Mouse (Mus musculus) hindbrain, embryonic 11.5 days (tissue): Measurements from ENCODE around the gene Pakap. TPM values are rescaled to one million over a fixed set of nuclear protein-coding genes. Genes with fewer than 3 reads are reported as not detected.

Experiments
- ATAC-seq: fragments of 200-750 bp; cut with Nextera tagmentation; 2 replicates; pipeline ENCODE4 v1.8.0; 2017; ENCODE audit warnings: mild to moderate bottlenecking, moderate TSS enrichment, moderate library complexity; ENCODE audit not compliant: low FRiP score
- DNase-seq: peaks from one replicate; pipeline ENCODE4 v3.0.0-alpha.2; 2015; ENCODE audit warnings: low spot score
- H3K27ac ChIP-seq: fragments of 300-500 bp; sonication (generic); 2 replicates; pipeline ENCODE4 v1.5.1; 2014; ENCODE audit warnings: mild to moderate bottlenecking, low read depth, low read length
- H3K27me3 ChIP-seq: fragments of 300-500 bp; sonication (generic); 2 replicates; pipeline ENCODE4 v1.6.1; 2014; ENCODE audit warnings: mild to moderate bottlenecking, low read length, moderate library complexity, mixed read lengths; ENCODE audit not compliant: control insufficient read depth, insufficient read depth
- H3K36me3 ChIP-seq: fragments of 300-500 bp; sonication (generic); 2 replicates; pipeline ENCODE4 v1.6.1; 2014; ENCODE audit warnings: mild to moderate bottlenecking, low read length, moderate library complexity, mixed read lengths; ENCODE audit not compliant: control insufficient read depth, insufficient read depth
- H3K4me1 ChIP-seq: fragments of 300-500 bp; sonication (generic); replicated peaks from 2 replicates; pipeline ENCODE4 v1.6.1; 2014; ENCODE audit warnings: low read length, mixed read lengths; ENCODE audit not compliant: control insufficient read depth, insufficient read depth
- H3K4me2 ChIP-seq: fragments of 300-500 bp; sonication (generic); replicated peaks from 2 replicates; pipeline ENCODE4 v1.6.1; 2014; ENCODE audit warnings: mild to moderate bottlenecking, low read depth, low read length
- H3K4me3 ChIP-seq: fragments of 300-500 bp; sonication (generic); 2 replicates; pipeline ENCODE4 v1.5.1; 2014; ENCODE audit warnings: low read depth, low read length
- H3K9ac ChIP-seq: fragments of 300-500 bp; sonication (generic); 2 replicates; pipeline ENCODE4 v1.6.1; 2014; ENCODE audit warnings: low read depth, low read length
- H3K9me3 ChIP-seq: fragments of 300-500 bp; sonication (generic); 2 replicates; pipeline ENCODE4 v1.6.1; 2016; ENCODE audit warnings: low read length; ENCODE audit not compliant: control insufficient read depth
- WGBS: fragments of 180-500 bp; shearing (Covaris S2); extraction: QIAGEN DNeasy Blood & Tissue Kit; methylation state at CpG from one replicate; pipeline ENCODE4 v1.1.7; 2014; 5-methylcytosine and 5-hydroxymethylcytosine counted together
- polyA plus RNA-seq: library from polyadenylated mRNA; unstranded; fragments of >200 nt; fragmentation: Nextera tagmentation; extraction: Ambion mirVana; gene quantifications from 2 replicates; pipeline ENCODE4 v1.2.1, GENCODE M21; 2014

The Pakap gene
- polyA plus RNA-seq, 1 experiment from 2014 or later: 24.7 TPM

- Histone ChIP-seq H3K4me2 (no peak overlapping the region), H3K4me1 (no peaks in the 10 kb centered on the region), H3K27me3 (no peaks in the 10 kb centered on the region), H3K36me3 (no peaks in the 10 kb centered on the region), H3K27ac (no peak overlapping the region), H3K9ac (no peak overlapping the region), H3K9me3 (no peaks in the 10 kb centered on the region), H3K4me3 (no peak overlapping the region)
- DNase-seq: no peak
- ATAC-seq: no peak
- 86% methylated on average over 10 of the region's 10 CpGs for WGBS
These were observed 11.7 kb downstream of the Pakap start for GRCm38 (mm10) chr4:57579683-57580082.

DNA sequence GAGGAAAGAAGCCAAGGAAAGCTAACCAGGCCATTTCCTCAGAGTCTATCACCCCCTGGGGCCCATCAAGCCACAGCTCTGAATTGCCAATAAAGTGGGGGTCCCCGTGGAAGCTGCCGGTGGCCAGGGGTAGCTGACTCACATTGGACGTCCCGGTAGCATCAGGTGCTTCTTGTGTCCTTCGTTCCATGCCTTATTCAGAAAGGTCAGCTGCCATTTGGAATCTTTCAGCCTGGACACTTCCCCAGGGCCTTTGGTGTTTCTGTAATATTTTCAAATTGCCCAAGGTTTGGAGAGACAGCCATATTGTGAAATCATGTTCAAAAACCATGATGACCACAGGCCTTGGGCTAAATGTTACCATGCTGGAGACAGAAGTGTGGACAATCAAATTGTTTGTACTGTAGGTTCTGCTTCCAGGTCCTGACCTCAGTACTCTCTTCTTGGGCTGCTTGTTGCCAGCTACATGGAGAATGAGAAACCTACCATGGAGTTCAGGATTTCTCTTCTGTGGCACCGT is 17.4 kb downstream of the Pakap start:
- no peak for DNase-seq
- H3K4me3 ChIP-seq: no peak overlapping the region
- H3K9me3 ChIP-seq: no peaks in the 10 kb centered on the region
- no peak overlapping the region for H3K27ac ChIP-seq
- ATAC-seq: no peak
- H3K4me2 ChIP-seq: no peak overlapping the region
- H3K9ac ChIP-seq: no peak overlapping the region
- WGBS: 89% methylated on average over 6 of the region's 6 CpGs
- H3K36me3 ChIP-seq: no peaks in the 10 kb centered on the region
- no peaks in the 10 kb centered on the region for H3K27me3 ChIP-seq
- no peaks in the 10 kb centered on the region for H3K4me1 ChIP-seq

- Histone ChIP-seq H3K9ac (no peak overlapping the region), H3K4me2 (no peak overlapping the region), H3K4me1 (no peaks in the 10 kb centered on the region), H3K4me3 (no peak overlapping the region), H3K9me3 (no peaks in the 10 kb centered on the region), H3K27ac (no peak overlapping the region), H3K36me3 (no peaks in the 10 kb centered on the region), H3K27me3 (no peaks in the 10 kb centered on the region)
- no peak for ATAC-seq
- no peak for DNase-seq
- WGBS: 82% methylated on average over 7 of the region's 7 CpGs
These were observed 19.1 kb downstream of the Pakap start for GRCm38 (mm10) chr4:57586933-57587658.

DNA sequence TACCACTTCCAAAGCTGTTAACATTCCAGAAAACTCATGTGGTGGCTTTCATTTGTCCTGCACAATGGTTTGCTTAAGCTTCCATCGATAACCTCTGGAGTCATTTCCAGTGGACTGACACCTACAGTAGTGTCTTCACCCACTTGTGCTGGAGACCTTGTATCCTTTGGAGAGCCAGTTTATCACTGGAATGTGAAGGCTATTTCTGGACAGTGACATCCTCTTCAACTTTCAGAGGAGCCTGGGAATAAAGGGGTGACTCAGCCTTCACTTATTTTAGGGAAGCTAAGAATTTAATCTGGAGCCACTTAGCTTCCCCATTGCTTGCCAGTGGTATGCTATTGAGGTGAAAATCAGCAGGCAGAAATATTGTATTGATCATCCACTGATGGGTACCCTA is 20.4 kb downstream of the Pakap start:
- Histone ChIP-seq H3K4me1 (no peaks in the 10 kb centered on the region), H3K9me3 (no peaks in the 10 kb centered on the region), H3K4me2 (no peak overlapping the region), H3K9ac (no peak overlapping the region), H3K27ac (no peak overlapping the region), H3K4me3 (no peak overlapping the region), H3K36me3 (no peaks in the 10 kb centered on the region), H3K27me3 (no peaks in the 10 kb centered on the region)
- WGBS: 100% methylated on average over 1 of the region's 1 CpGs
- ATAC-seq (no peak), DNase-seq (no peak)

DNA sequence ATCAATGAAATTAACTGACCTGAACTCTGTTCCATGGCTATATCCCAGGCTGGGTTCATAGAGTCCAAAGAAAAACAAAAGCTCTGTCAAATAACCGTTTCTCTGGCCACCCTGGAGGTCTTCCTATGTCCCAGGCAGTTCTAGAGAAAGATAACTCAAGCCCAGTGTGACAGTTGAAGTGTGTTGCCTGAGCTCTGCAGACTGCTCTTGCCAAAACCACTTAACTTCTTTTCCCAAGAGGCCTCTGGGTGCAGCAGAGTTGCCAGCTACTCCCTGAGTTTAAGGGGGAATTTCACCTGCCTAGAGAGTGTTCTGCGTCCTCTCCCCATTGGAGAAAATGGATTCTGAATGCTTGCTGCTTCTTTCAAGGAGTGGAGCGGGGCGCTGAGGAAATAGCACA is 24.8 kb downstream of the Pakap start:
- H3K4me1 ChIP-seq: no peaks in the 10 kb centered on the region
- 90% methylated on average over 4 of the region's 4 CpGs for WGBS
- no peaks in the 10 kb centered on the region for H3K27me3 ChIP-seq
- DNase-seq (no peak), ATAC-seq (no peak)
- no peaks in the 10 kb centered on the region for H3K36me3 ChIP-seq
- no peak overlapping the region for H3K27ac ChIP-seq
- no peak overlapping the region for H3K4me2 ChIP-seq
- no peak overlapping the region for H3K4me3 ChIP-seq
- no peaks in the 10 kb centered on the region for H3K9me3 ChIP-seq
- H3K9ac ChIP-seq: no peak overlapping the region

DNA sequence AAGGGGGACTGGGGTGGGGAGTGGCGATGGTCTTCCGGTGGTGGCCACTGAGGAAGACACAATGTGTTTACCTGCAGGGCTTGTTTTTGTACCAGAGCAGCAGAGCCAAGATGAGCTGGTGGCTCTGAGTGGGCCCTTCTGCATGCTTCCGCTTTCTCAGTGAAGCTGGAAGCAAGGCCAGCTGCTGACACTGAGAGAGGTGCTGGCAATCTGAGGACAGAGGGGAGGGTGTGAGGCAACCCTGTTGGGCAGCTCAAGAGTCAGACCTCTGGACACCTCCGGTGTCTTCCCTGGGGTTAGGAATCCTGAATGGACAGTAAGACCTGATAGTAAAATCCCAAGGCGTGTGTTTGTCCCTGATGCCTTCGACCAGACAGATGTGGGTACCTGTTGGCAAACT is 32.0 kb downstream of the Pakap start:
- H3K4me1 ChIP-seq: no peaks in the 10 kb centered on the region
- no peak for DNase-seq
- no peak overlapping the region for H3K4me2 ChIP-seq
- H3K36me3 ChIP-seq: no peaks in the 10 kb centered on the region
- no peak for ATAC-seq
- H3K27me3 ChIP-seq: no peaks in the 10 kb centered on the region
- H3K9me3 ChIP-seq: no peaks in the 10 kb centered on the region
- no peak overlapping the region for H3K27ac ChIP-seq
- H3K9ac ChIP-seq: no peak overlapping the region
- no peak overlapping the region for H3K4me3 ChIP-seq
- 89% methylated on average over 6 of the region's 6 CpGs for WGBS

DNA sequence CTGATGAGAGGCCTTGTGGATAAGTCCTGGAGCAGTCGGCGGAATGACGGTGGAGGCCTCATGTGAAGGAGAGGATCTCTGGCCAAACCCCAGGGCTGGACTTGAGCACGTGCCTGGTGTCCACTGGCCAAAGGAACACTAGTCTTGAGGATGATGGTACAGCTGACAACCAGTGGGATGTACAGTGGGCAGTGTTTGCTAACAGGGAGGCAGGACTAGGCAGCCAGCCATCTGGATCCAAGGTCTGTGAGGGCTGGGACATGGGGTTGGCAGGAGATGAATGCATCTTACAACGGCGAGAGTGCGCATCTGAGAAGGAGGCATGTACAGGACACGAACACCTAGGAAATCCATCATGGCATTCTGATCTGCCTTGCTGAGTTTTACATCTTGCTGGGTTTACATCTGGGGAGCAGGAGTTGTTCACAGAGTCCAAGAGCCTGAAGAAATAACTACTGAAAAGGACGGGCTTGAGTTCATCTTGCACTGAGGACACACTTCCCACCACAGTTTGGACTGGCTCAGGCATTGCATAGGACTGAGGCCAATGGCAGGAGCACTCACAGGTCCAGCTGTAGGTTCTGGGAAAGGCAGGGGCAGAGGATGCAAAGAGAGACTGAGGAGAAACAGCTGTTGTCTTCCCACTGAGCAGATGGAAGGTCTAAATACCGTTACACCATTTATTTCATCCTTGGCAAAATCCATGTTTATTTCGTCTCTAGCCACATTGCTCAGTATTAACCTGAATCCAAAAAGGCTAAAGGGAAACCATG is 32.9 kb downstream of the Pakap start:
- Histone ChIP-seq H3K27ac (no peak overlapping the region), H3K4me3 (no peak overlapping the region), H3K9me3 (no peaks in the 10 kb centered on the region), H3K4me2 (no peak overlapping the region), H3K4me1 (no peaks in the 10 kb centered on the region), H3K9ac (no peak overlapping the region), H3K36me3 (no peaks in the 10 kb centered on the region), H3K27me3 (no peaks in the 10 kb centered on the region)
- ATAC-seq (no peak), DNase-seq (no peak)
- 95% methylated on average over 11 of the region's 11 CpGs for WGBS

DNA sequence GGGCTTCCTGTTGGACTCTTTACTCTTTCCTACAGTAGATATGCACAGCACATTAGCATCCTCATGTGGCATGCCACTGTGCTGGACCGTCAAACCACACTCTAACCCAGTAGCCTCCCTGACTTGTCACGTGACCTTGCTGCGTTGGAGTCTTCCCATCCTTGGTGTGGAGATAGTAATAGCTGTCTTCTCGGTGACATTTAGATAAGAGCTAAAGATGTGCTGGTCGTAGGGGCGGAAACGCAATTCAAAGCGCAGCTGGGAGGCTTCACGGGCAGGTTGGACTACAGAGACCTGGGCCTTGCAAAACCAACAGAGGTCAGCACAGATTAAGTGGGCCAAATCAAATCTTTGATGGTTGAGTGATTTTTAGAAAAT is 33.5 kb downstream of the Pakap start:
- Histone ChIP-seq H3K4me2 (no peak overlapping the region), H3K27ac (no peak overlapping the region), H3K9ac (no peak overlapping the region), H3K9me3 (no peaks in the 10 kb centered on the region), H3K27me3 (no peaks in the 10 kb centered on the region), H3K36me3 (no peaks in the 10 kb centered on the region), H3K4me3 (no peak overlapping the region), H3K4me1 (no peaks in the 10 kb centered on the region)
- WGBS: 86% methylated on average over 9 of the region's 9 CpGs
- no peak for ATAC-seq
- no peak for DNase-seq
